Mouse (Mus musculus) ES-E14 (cell line): ENCODE data around the gene Asic4.

ENCODE experiments used
- CHD2 ChIP-seq: IDR thresholded peaks from 2 replicates; pipeline ENCODE4 v1.6.1; 2014; ENCODE audit warnings: mild to moderate bottlenecking, low read depth, low read length, inconsistent platforms
- MAFK ChIP-seq: IDR thresholded peaks from 2 replicates; pipeline ENCODE4 v1.6.1; 2014; ENCODE audit warnings: mild to moderate bottlenecking, low read depth, low read length, inconsistent platforms; ENCODE audit not compliant: insufficient read depth
- ZC3H11A ChIP-seq: IDR thresholded peaks from 2 replicates; pipeline ENCODE4 v1.6.1; 2012; ENCODE audit warnings: low read depth, mild to moderate bottlenecking, inconsistent platforms, low read length, borderline replicate concordance
- ZNF384 ChIP-seq: IDR thresholded peaks from 2 replicates; pipeline ENCODE4 v1.6.1; 2012; ENCODE audit warnings: low read depth, low read length, inconsistent platforms

DNA sequence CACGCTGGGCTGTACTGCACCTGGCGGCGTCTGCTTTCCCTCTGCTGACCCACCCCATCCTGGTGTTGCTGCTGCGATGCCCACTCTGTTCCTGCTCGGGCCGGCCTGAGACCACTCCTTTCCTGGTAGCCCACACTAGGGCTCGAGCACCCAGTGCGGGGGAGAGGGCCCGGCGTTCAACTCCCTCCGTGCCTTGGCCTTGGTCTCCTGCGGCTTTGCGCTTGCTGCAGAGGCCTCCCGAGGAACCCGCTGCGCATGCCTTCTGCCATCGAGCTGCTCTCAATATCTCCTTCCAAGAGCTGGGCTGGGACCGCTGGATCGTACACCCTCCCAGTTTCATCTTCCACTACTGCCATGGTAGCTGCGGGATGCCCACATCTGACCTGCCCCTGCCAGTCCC is 59.4 kb downstream of the Asic4 start:
- TF ChIP-seq CHD2: no peak
- no peak for TF ChIP-seq ZC3H11A
- no peak for TF ChIP-seq ZNF384
- no peak for TF ChIP-seq MAFK
